9 mouse cellular contexts compared by ENCODE assay signal in genomic region chr5:140396166-140396940, GRCm38 (mm10). TPM values are rescaled to one million over a fixed set of nuclear protein-coding genes. Genes with fewer than 3 reads are reported as not detected.
DNase-seq lines count a peak whose midpoint lies in the region; ATAC-seq and TF ChIP-seq lines count a peak whose summit lies in the region.
"Had no signal": no experiment of that assay in that cellular context is flagged by ENCODE, and none has a peak within 500 bp of the region (broad histone marks: within the 10 kb centered on the region; RNA-seq: fewer than 3 reads in every experiment).

No protein-coding gene starts in this region.

- 69% methylated on average over 8 of the region's 8 CpGs for WGBS in kidney, embryonic 16.5 days
- 40% methylated on average over 8 of the region's 8 CpGs for WGBS in liver, embryonic 14.5 days (ENCODE audit: insufficient replicate concordance)

- no peaks in the 10 kb centered on the region for H3K9me3 ChIP-seq in kidney, embryonic 16.5 days (ENCODE audit: low read length)
- no peaks in the 10 kb centered on the region for H3K9me3 ChIP-seq in liver, embryonic 14.5 days (ENCODE audit: control insufficient read depth, low read length)
- H3K9me3 ChIP-seq: embryonic facial prominence, embryonic 12.5 days had no signal

- H3K4me2 ChIP-seq in kidney, embryonic 16.5 days (replicated peaks; ENCODE audit: low read depth, low read length), result no peak overlapping the region
- H3K4me2 ChIP-seq in liver, embryonic 14.5 days (ENCODE audit: low read depth), result no peak overlapping the region
- H3K4me2 ChIP-seq: embryonic facial prominence, embryonic 12.5 days had no signal

- DNase-seq in kidney, adult 18-20 months, result peak; percentile 53
- DNase-seq in A20 (ENCODE audit: low read depth, low spot score) (peak; percentile 77), Patski (ENCODE audit: low read depth, low spot score) (no peak)
- DNase-seq in liver, embryonic 14.5 days (ENCODE audit: low read depth in 3 of 3, low spot score in 3 of 3), result no peak
- no peak for DNase-seq in frontal cortex, postnatal 25 days (ENCODE audit: low spot score in 2 of 2)
- DNase-seq in ovary, adult 18-20 months (ENCODE audit: low spot score), result no peak
- no peak for DNase-seq in ovary, postnatal 14 days (ENCODE audit: low spot score)

- no peak overlapping the region for H3K4me3 ChIP-seq in kidney, embryonic 16.5 days (ENCODE audit: low read length)
- H3K4me3 ChIP-seq in liver, embryonic 14.5 days (ENCODE audit: insufficient read depth in 1 of 2, low read depth in 2 of 2, low read length in 2 of 2), result no peak overlapping the region
- H3K4me3 ChIP-seq: embryonic facial prominence, embryonic 12.5 days had no signal

- no peaks in the 10 kb centered on the region for H3K27me3 ChIP-seq in kidney, embryonic 16.5 days (ENCODE audit: insufficient read depth, low read length)
- no peaks in the 10 kb centered on the region for H3K27me3 ChIP-seq in Patski
- H3K27me3 ChIP-seq in liver, embryonic 14.5 days (ENCODE audit: control insufficient read depth, insufficient read depth, low read length), result no peaks in the 10 kb centered on the region; the same call in 1 of the 2 replicates
- H3K27me3 ChIP-seq: embryonic facial prominence, embryonic 12.5 days had no signal

- H3K4me1 ChIP-seq in kidney, embryonic 16.5 days (ENCODE audit: insufficient read depth, low read length), result no peaks in the 10 kb centered on the region
- no peaks in the 10 kb centered on the region for H3K4me1 ChIP-seq in liver, embryonic 14.5 days (replicated peaks; ENCODE audit: control insufficient read depth in 2 of 2, insufficient read depth in 2 of 2, low read length in 1 of 2)
- H3K4me1 ChIP-seq: embryonic facial prominence, embryonic 12.5 days had no signal

- POLR2A ChIA-PET in Patski (lab: Charles Lee), result interaction anchor here (0.6 kb wide), 1 partner anchor 97 kb away, joined by 3 read pairs; no protein-coding TSS in a partner anchor

- no peaks in the 10 kb centered on the region for H3K36me3 ChIP-seq in kidney, embryonic 16.5 days (ENCODE audit: insufficient read depth, low read length)
- H3K36me3 ChIP-seq in liver, embryonic 14.5 days (replicated peaks; ENCODE audit: control insufficient read depth, insufficient read depth, low read depth), result no peaks in the 10 kb centered on the region
- H3K36me3 ChIP-seq: embryonic facial prominence, embryonic 12.5 days had no signal

- in situ Hi-C loops in Patski (cut with MboI; ENCODE audit: low pct_unique_long_range_greater_than_20kb), result loop anchor here (10.0 kb wide), 1 partner anchor 192 kb away; no protein-coding TSS in a partner anchor

- peak; percentile 88 for TF ChIP-seq CTCF in Patski (IDR thresholded peaks at IDR 0.05)
- peak; percentile 79 for TF ChIP-seq CTCF in liver, embryonic 14.5 days (IDR thresholded peaks at IDR 0.05; ENCODE audit: low read depth)

- no peak overlapping the region for H3K9ac ChIP-seq in kidney, embryonic 16.5 days (replicated peaks; ENCODE audit: low read length)
- no peak overlapping the region for H3K9ac ChIP-seq in liver, embryonic 14.5 days (replicated peaks)
- H3K9ac ChIP-seq: embryonic facial prominence, embryonic 12.5 days had no signal

- no peak for ATAC-seq in kidney, embryonic 16.5 days (ENCODE audit: low FRiP score, low TSS enrichment)
- ATAC-seq in Patski, result no peak
- no peak for ATAC-seq in liver, embryonic 14.5 days (ENCODE audit: insufficient read depth)

- CTCF ChIA-PET in Patski (lab: Charles Lee), result interaction anchor here (0.7 to 4.3 kb wide), 15 partner anchors 8 to 372 kb away, joined by 3 to 28 read pairs (median 4); partner anchors contain the start of gene Mrm2

- no peak overlapping the region for H3K27ac ChIP-seq in kidney, embryonic 16.5 days (ENCODE audit: low read length)
- H3K27ac ChIP-seq in liver, embryonic 14.5 days, result no peak overlapping the region
- H3K27ac ChIP-seq: embryonic facial prominence, embryonic 12.5 days had no signal

- TF ChIP-seq EP300 in liver, embryonic 14.5 days (IDR thresholded peaks at IDR 0.05; ENCODE audit: low read depth), result no peak

RNA-seq across cellular contexts. Expression of gene Snx8, which starts 7.3 kb away (rescaled TPM):
- polyA plus RNA-seq in kidney, embryonic 16.5 days (2015; fragmentation: Nextera tagmentation; extraction: Ambion mirVana), result 31.9 and 32.4 TPM in 2 replicates
- polyA plus RNA-seq in Patski (2021), result 26.3 TPM
- 6.6 TPM in 2 replicates for polyA plus RNA-seq in liver, embryonic 14.5 days (2012; rRNA removed)
- 4.1 and 4.9 TPM in 2 replicates for polyA plus RNA-seq in liver, embryonic 14.5 days (2014; fragmentation: Nextera tagmentation; extraction: Ambion mirVana)

RNA-seq across cellular contexts. Expression of gene Eif3b, which starts 22.8 kb away (rescaled TPM):
- polyA plus RNA-seq in kidney, embryonic 16.5 days (2015; fragmentation: Nextera tagmentation; extraction: Ambion mirVana), result 112 and 114 TPM in 2 replicates
- polyA plus RNA-seq in Patski (2021), result 258 TPM
- 50.9 and 86.8 TPM in 2 replicates for polyA plus RNA-seq in liver, embryonic 14.5 days (2012; rRNA removed)
- 85.2 and 99.6 TPM in 2 replicates for polyA plus RNA-seq in liver, embryonic 14.5 days (2014; fragmentation: Nextera tagmentation; extraction: Ambion mirVana)

RNA-seq across cellular contexts. Expression of gene Gm4869, which starts 49.1 kb away (rescaled TPM):
- not detected in 2 replicates for polyA plus RNA-seq in kidney, embryonic 16.5 days (2015; fragmentation: Nextera tagmentation; extraction: Ambion mirVana)
- polyA plus RNA-seq in Patski (2021), result not detected
- polyA plus RNA-seq in liver, embryonic 14.5 days (2012; rRNA removed), result 0.01 TPM in 1 of 2 replicates, not detected in the other
- not detected in 2 replicates for polyA plus RNA-seq in liver, embryonic 14.5 days (2014; fragmentation: Nextera tagmentation; extraction: Ambion mirVana)

Comparison
In these comparisons a context has a peak if more than half of its experiments do, and no peak if none do; other contexts are left out.
1. DNase-seq: peak in kidney, adult 18-20 months (single experiment) and A20 (single experiment); none in Patski (single experiment), liver, embryonic 14.5 days (0 of 3), frontal cortex, postnatal 25 days (0 of 2), ovary, adult 18-20 months (single experiment) and ovary, postnatal 14 days (single experiment).